Mouse (Mus musculus) lung, adult 2 months (tissue): Measurements from ENCODE around the gene Rbp2.

Source experiments
- CTCF ChIP-seq: fragments of 200-500 bp; IDR thresholded peaks from 2 replicates; pipeline ENCODE4 v1.5.1; 2011; ENCODE audit warnings: mild to moderate bottlenecking, low read length, control low read depth; ENCODE audit not compliant: insufficient read depth
- POLR2A ChIP-seq: fragments of 200-500 bp; IDR thresholded peaks from 2 replicates; pipeline ENCODE4 v1.6.1; 2011; ENCODE audit warnings: low read depth, mild to moderate bottlenecking, control low read depth, low read length, borderline replicate concordance; ENCODE audit errors: extremely low read depth

DNA sequence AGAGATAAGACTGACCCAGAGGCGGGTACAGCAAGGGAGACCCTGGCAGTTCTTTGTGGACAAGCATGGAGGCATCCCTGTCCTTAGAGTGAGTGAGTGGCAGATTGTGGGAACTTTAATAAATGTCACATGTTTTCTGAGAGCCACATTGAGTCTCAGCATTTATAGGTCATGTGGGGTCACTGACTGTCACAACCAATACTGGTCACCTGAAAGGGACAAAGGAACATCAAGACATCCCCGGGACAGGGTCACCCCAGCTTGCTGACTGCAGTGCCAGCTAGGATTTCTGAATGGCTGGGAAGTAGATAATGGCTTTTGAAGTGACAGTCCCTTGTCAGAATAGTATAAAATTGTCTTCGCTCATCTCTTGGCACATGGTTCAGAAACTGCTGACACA lies 46.8 kb upstream of the Rbp2 start:
- TF ChIP-seq CTCF: no peak
- TF ChIP-seq POLR2A: no peak
